Mouse (Mus musculus) midbrain, embryonic 15.5 days (tissue): ENCODE results near the gene Ttll13. TPM values are rescaled to one million over a fixed set of nuclear protein-coding genes. Genes with fewer than 3 reads are reported as not detected.

Experiments used
- ATAC-seq: fragments of 200-750 bp; cut with Nextera tagmentation; replicated peaks from 2 replicates; pipeline ENCODE4 v1.8.0; 2017; ENCODE audit warnings: moderate TSS enrichment
- H3K27ac ChIP-seq: fragments of 300-500 bp; sonication (generic); 2 replicates; pipeline ENCODE4 v1.5.1; 2015; ENCODE audit warnings: mild to moderate bottlenecking, inconsistent platforms
- H3K27me3 ChIP-seq: fragments of 300-500 bp; sonication (generic); replicated peaks from 2 replicates; pipeline ENCODE4 v1.6.1; 2015; ENCODE audit warnings: inconsistent platforms
- H3K36me3 ChIP-seq: fragments of 300-500 bp; sonication (generic); replicated peaks from 2 replicates; pipeline ENCODE4 v1.6.1; 2015; ENCODE audit warnings: inconsistent platforms
- H3K4me1 ChIP-seq: fragments of 300-500 bp; sonication (generic); 2 replicates; pipeline ENCODE4 v1.6.1; 2015; ENCODE audit warnings: inconsistent platforms
- H3K4me2 ChIP-seq: fragments of 300-500 bp; sonication (generic); 2 replicates; pipeline ENCODE4 v1.6.1; 2015; ENCODE audit warnings: inconsistent platforms, mild to moderate bottlenecking, moderate library complexity
- H3K4me3 ChIP-seq: fragments of 300-500 bp; sonication (generic); 2 replicates; pipeline ENCODE4 v1.5.1; 2015; ENCODE audit warnings: mild to moderate bottlenecking, inconsistent platforms
- H3K9ac ChIP-seq: fragments of 300-500 bp; sonication (generic); 2 replicates; pipeline ENCODE4 v1.6.1; 2015; ENCODE audit warnings: mild to moderate bottlenecking, inconsistent platforms
- H3K9me3 ChIP-seq: fragments of 300-500 bp; sonication (generic); 2 replicates; pipeline ENCODE4 v1.6.1; 2016; ENCODE audit warnings: inconsistent platforms
- WGBS: fragments of 180-500 bp; shearing (Covaris S2); methylation state at CpG from one replicate; pipeline ENCODE4 v1.1.7; 2015; ENCODE audit warnings: mixed read lengths; 5-methylcytosine and 5-hydroxymethylcytosine counted together
- polyA plus RNA-seq: library from polyadenylated mRNA; unstranded; fragments of >200 nt; fragmentation: Nextera tagmentation; extraction: Ambion mirVana; gene quantifications from 2 replicates; pipeline ENCODE4 v1.2.1, GENCODE M21; 2015

The Ttll13 gene
- polyA plus RNA-seq, 1 experiment from 2014 or later = 2.1 TPM

- WGBS = 86% methylated on average over 10 of the region's 10 CpGs
Observed at GRCm38 (mm10) chr7:80280032-80280431, 33.9 kb downstream of the Ttll13 start.

GRCm38 (mm10) chr7:80280998-80281397 lies 34.8 kb downstream of the Ttll13 start:
- H3K9ac ChIP-seq = no peak overlapping the region
- no peak overlapping the region for H3K27ac ChIP-seq
- no peak for ATAC-seq
- H3K4me1 ChIP-seq = no peaks in the 10 kb centered on the region
- WGBS = 92% methylated on average over 2 of the region's 2 CpGs
- H3K4me2 ChIP-seq = no peak overlapping the region
- peaks cover 76% of the 10 kb centered on the region for H3K36me3 ChIP-seq
- H3K4me3 ChIP-seq = no peak overlapping the region
- H3K9me3 ChIP-seq = no peaks in the 10 kb centered on the region
- no peaks in the 10 kb centered on the region for H3K27me3 ChIP-seq

More at GRCm38 (mm10) chr7:80280032-80280431, 33.9 kb downstream of the Ttll13 start:
- Histone ChIP-seq H3K27ac (no peak overlapping the region), H3K9ac (no peak overlapping the region), H3K4me2 (no peak overlapping the region), H3K4me1 (no peaks in the 10 kb centered on the region), H3K9me3 (peaks cover 3% of the 10 kb centered on the region; the same call in 1 of the 2 replicates), H3K36me3 (peaks cover 74% of the 10 kb centered on the region), H3K4me3 (no peak overlapping the region), H3K27me3 (no peaks in the 10 kb centered on the region)
- no peak for ATAC-seq

- no peak for ATAC-seq
- Histone ChIP-seq H3K9ac (no peak overlapping the region), H3K27me3 (no peaks in the 10 kb centered on the region), H3K4me1 (no peaks in the 10 kb centered on the region), H3K36me3 (peaks cover 76% of the 10 kb centered on the region), H3K4me3 (no peak overlapping the region), H3K27ac (no peak overlapping the region), H3K9me3 (no peaks in the 10 kb centered on the region), H3K4me2 (no peak overlapping the region)
- WGBS = 91% methylated on average over 3 of the region's 3 CpGs
Observed at GRCm38 (mm10) chr7:80281646-80282045, 35.5 kb downstream of the Ttll13 start.

- WGBS = 93% methylated on average over 3 of the region's 3 CpGs
- Histone ChIP-seq H3K27ac (no peak overlapping the region), H3K4me3 (no peak overlapping the region), H3K36me3 (peaks cover 75% of the 10 kb centered on the region), H3K4me1 (no peaks in the 10 kb centered on the region), H3K27me3 (no peaks in the 10 kb centered on the region), H3K9ac (no peak overlapping the region), H3K9me3 (no peaks in the 10 kb centered on the region), H3K4me2 (no peak overlapping the region)
- ATAC-seq = no peak
Observed at GRCm38 (mm10) chr7:80283226-80283918, 37.2 kb downstream of the Ttll13 start.

GRCm38 (mm10) chr7:80284391-80284790 lies 38.2 kb downstream of the Ttll13 start:
- 93% methylated on average over 5 of the region's 5 CpGs for WGBS
- H3K36me3 ChIP-seq = peaks cover 69% of the 10 kb centered on the region
- no peaks in the 10 kb centered on the region for H3K9me3 ChIP-seq

GRCm38 (mm10) chr7:80285725-80286124 lies 39.5 kb downstream of the Ttll13 start:
- 94% methylated on average over 6 of the region's 6 CpGs for WGBS
- no peak overlapping the region for H3K9ac ChIP-seq
- no peaks in the 10 kb centered on the region for H3K27me3 ChIP-seq
- no peaks in the 10 kb centered on the region for H3K9me3 ChIP-seq
- no peak for ATAC-seq
- H3K4me1 ChIP-seq = no peaks in the 10 kb centered on the region
- H3K4me3 ChIP-seq = no peak overlapping the region
- no peak overlapping the region for H3K27ac ChIP-seq
- H3K36me3 ChIP-seq = peaks cover 64% of the 10 kb centered on the region
- no peak overlapping the region for H3K4me2 ChIP-seq

More at GRCm38 (mm10) chr7:80284391-80284790, 38.2 kb downstream of the Ttll13 start:
- no peak for ATAC-seq
- no peak overlapping the region for H3K9ac ChIP-seq
- H3K4me1 ChIP-seq = no peaks in the 10 kb centered on the region
- no peak overlapping the region for H3K27ac ChIP-seq
- no peak overlapping the region for H3K4me3 ChIP-seq
- no peaks in the 10 kb centered on the region for H3K27me3 ChIP-seq
- H3K4me2 ChIP-seq = no peak overlapping the region

GRCm38 (mm10) chr7:80287736-80288135 lies 41.6 kb downstream of the Ttll13 start:
- Histone ChIP-seq H3K9ac (no peak overlapping the region), H3K36me3 (peaks cover 61% of the 10 kb centered on the region), H3K4me2 (no peak overlapping the region), H3K4me3 (no peak overlapping the region), H3K9me3 (no peaks in the 10 kb centered on the region), H3K27ac (no peak overlapping the region), H3K27me3 (no peaks in the 10 kb centered on the region), H3K4me1 (no peaks in the 10 kb centered on the region)
- 81% methylated on average over 10 of the region's 10 CpGs for WGBS
- no peak for ATAC-seq

- H3K4me3 ChIP-seq = peak within 1 kb of the TSS; percentile 64
- H3K9me3 ChIP-seq = no peaks in the 10 kb centered on the region
- no peaks in the 10 kb centered on the region for H3K27me3 ChIP-seq
- H3K9ac ChIP-seq = peak within 1 kb of the TSS; percentile 48
- peaks cover 6% of the 10 kb centered on the region; the same call in 1 of the 2 replicates for H3K36me3 ChIP-seq
- peak; percentile 99 for ATAC-seq
- under 1% methylated on average over 52 of the region's 52 CpGs for WGBS
- H3K27ac ChIP-seq = peak within 1 kb of the TSS; percentile 64
- peaks cover 5% of the 10 kb centered on the region for H3K4me1 ChIP-seq
- peak within 1 kb of the TSS; percentile 99 for H3K4me2 ChIP-seq
Observed at GRCm38 (mm10) chr7:80294062-80294763, 48.0 kb downstream of the Ttll13 start, which contains the start of gene Prc1. TSS of gene Prc1 (plus strand) at chr7:80294450.

- Histone ChIP-seq H3K27me3 (no peaks in the 10 kb centered on the region), H3K9me3 (no peaks in the 10 kb centered on the region), H3K4me3 (peak overlapping the region; percentile 64), H3K9ac (peak overlapping the region; percentile 48), H3K4me1 (peaks cover 5% of the 10 kb centered on the region), H3K36me3 (peaks cover 6% of the 10 kb centered on the region; the same call in 1 of the 2 replicates), H3K4me2 (peak overlapping the region; percentile 99), H3K27ac (peak overlapping the region; percentile 50)
- no peak for ATAC-seq
- WGBS = 9% methylated on average over 37 of the region's 37 CpGs
Observed at GRCm38 (mm10) chr7:80294764-80295648, 48.8 kb downstream of the Ttll13 start.

GRCm38 (mm10) chr7:80296462-80296861 lies 50.3 kb downstream of the Ttll13 start:
- Histone ChIP-seq H3K4me2 (no peak overlapping the region), H3K27ac (no peak overlapping the region), H3K4me1 (peaks cover 5% of the 10 kb centered on the region), H3K4me3 (no peak overlapping the region), H3K27me3 (no peaks in the 10 kb centered on the region), H3K36me3 (no peaks in the 10 kb centered on the region), H3K9me3 (no peaks in the 10 kb centered on the region), H3K9ac (no peak overlapping the region)
- 92% methylated on average over 6 of the region's 6 CpGs for WGBS
- ATAC-seq = no peak

GRCm38 (mm10) chr7:80297041-80297440 lies 50.9 kb downstream of the Ttll13 start:
- WGBS = 82% methylated on average over 3 of the region's 3 CpGs
- no peaks in the 10 kb centered on the region for H3K36me3 ChIP-seq
- H3K4me2 ChIP-seq = no peak overlapping the region
- no peak for ATAC-seq
- no peaks in the 10 kb centered on the region for H3K9me3 ChIP-seq
- H3K27me3 ChIP-seq = no peaks in the 10 kb centered on the region
- H3K4me3 ChIP-seq = no peak overlapping the region
- no peak overlapping the region for H3K27ac ChIP-seq
- H3K9ac ChIP-seq = no peak overlapping the region
- H3K4me1 ChIP-seq = peaks cover 5% of the 10 kb centered on the region

GRCm38 (mm10) chr7:80298754-80299153 lies 52.6 kb downstream of the Ttll13 start:
- no peaks in the 10 kb centered on the region for H3K27me3 ChIP-seq
- no peaks in the 10 kb centered on the region for H3K36me3 ChIP-seq
- no peak overlapping the region for H3K4me3 ChIP-seq
- 96% methylated on average over 4 of the region's 4 CpGs for WGBS
- ATAC-seq = no peak
- H3K9ac ChIP-seq = no peak overlapping the region
- peaks cover 5% of the 10 kb centered on the region for H3K4me1 ChIP-seq
- H3K9me3 ChIP-seq = no peaks in the 10 kb centered on the region
- no peak overlapping the region for H3K4me2 ChIP-seq
- H3K27ac ChIP-seq = no peak overlapping the region
